Mouse (Mus musculus) kidney, embryonic 14.5 days (tissue): ENCODE data around the gene Drg1. TPM values are rescaled to one million over a fixed set of nuclear protein-coding genes. Genes with fewer than 3 reads are reported as not detected.
"Not testable (repeated sequence)": the region's sequence is repeated elsewhere in the genome, so short reads cannot be mapped to it uniquely, and the experiment has no call there.

Experiments used
- ATAC-seq: fragments of 200-750 bp; cut with Nextera tagmentation; 2 replicates; pipeline ENCODE4 v1.8.0; 2017; ENCODE audit warnings: moderate number of reproducible peaks, mild to moderate bottlenecking, moderate TSS enrichment, moderate library complexity; ENCODE audit not compliant: low FRiP score, low TSS enrichment
- H3K27ac ChIP-seq: fragments of 300-500 bp; sonication (generic); 2 replicates; pipeline ENCODE4 v1.5.1; 2014; ENCODE audit warnings: low read depth, mild to moderate bottlenecking, low read length, moderate library complexity, mixed read lengths
- H3K27me3 ChIP-seq: fragments of 300-500 bp; sonication (generic); 2 replicates; pipeline ENCODE4 v1.6.1; 2014; ENCODE audit warnings: mild to moderate bottlenecking, low read length; ENCODE audit not compliant: control insufficient read depth, insufficient read depth
- H3K36me3 ChIP-seq: fragments of 300-500 bp; sonication (generic); 2 replicates; pipeline ENCODE4 v1.6.1; 2014; ENCODE audit warnings: low read length, mixed read lengths; ENCODE audit not compliant: control insufficient read depth, insufficient read depth
- H3K4me1 ChIP-seq: fragments of 300-500 bp; sonication (generic); 2 replicates; pipeline ENCODE4 v1.6.1; 2014; ENCODE audit warnings: low read length, mixed read lengths; ENCODE audit not compliant: control insufficient read depth, insufficient read depth
- H3K4me2 ChIP-seq: fragments of 300-500 bp; sonication (generic); replicated peaks from 2 replicates; pipeline ENCODE4 v1.6.1; 2014; ENCODE audit warnings: low read depth, mild to moderate bottlenecking, low read length
- H3K4me3 ChIP-seq: fragments of 300-500 bp; sonication (generic); 2 replicates; pipeline ENCODE4 v1.5.1; 2014; ENCODE audit warnings: mild to moderate bottlenecking, low read length
- H3K9ac ChIP-seq: fragments of 300-500 bp; sonication (generic); 2 replicates; pipeline ENCODE4 v1.6.1; 2014; ENCODE audit warnings: low read depth, mild to moderate bottlenecking, low read length, moderate library complexity
- H3K9me3 ChIP-seq: fragments of 300-500 bp; sonication (generic); 2 replicates; pipeline ENCODE4 v1.6.1; 2016; ENCODE audit warnings: low read length; ENCODE audit not compliant: control insufficient read depth
- WGBS: fragments of 180-500 bp; shearing (Covaris S2); extraction: QIAGEN DNeasy Blood & Tissue Kit; methylation state at CpG from one replicate; pipeline ENCODE4 v1.1.7; 2014; 5-methylcytosine and 5-hydroxymethylcytosine counted together
- polyA plus RNA-seq: library from polyadenylated mRNA; unstranded; fragments of >200 nt; fragmentation: Nextera tagmentation; extraction: Ambion mirVana; gene quantifications from 2 replicates; pipeline ENCODE4 v1.2.1, GENCODE M21; 2014

Gene Drg1
- polyA plus RNA-seq, 1 experiment from 2014 or later, result 249 TPM

- H3K27me3 ChIP-seq, result no peaks in the 10 kb centered on the region
- no peaks in the 10 kb centered on the region for H3K9me3 ChIP-seq
- no peak overlapping the region for H3K9ac ChIP-seq
- no peak overlapping the region for H3K27ac ChIP-seq
- 93% methylated on average over 3 of the region's 3 CpGs for WGBS
- no peak overlapping the region for H3K4me3 ChIP-seq
- peaks cover 43% of the 10 kb centered on the region for H3K36me3 ChIP-seq
- ATAC-seq, result no peak
- no peaks in the 10 kb centered on the region for H3K4me1 ChIP-seq
- H3K4me2 ChIP-seq, result no peak overlapping the region
Observed at GRCm38 (mm10) chr11:3205207-3205606, 61.0 kb downstream of the Drg1 start.

DNA sequence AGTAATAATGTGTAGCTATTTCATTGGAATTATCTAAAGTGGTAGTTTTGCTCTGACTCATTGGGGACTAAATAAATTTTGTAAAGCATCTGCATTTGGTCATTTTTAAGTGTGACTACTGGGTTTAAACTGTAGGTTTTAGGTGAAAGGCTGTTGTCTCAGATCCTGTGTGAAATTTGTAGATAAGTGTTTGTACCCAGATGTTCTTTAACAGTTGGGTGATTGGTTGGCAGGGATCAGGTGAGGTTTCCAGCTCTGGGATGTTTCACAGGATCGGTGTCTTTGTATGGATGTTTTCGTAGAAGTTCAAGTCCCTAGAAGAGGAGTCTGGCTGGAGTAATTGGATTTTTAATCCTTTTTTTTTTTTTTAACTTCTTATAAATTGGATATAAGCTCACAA lies 62.4 kb downstream of the Drg1 start:
- Histone ChIP-seq H3K27ac (no peak overlapping the region), H3K4me2 (peak overlapping the region; percentile 16), H3K27me3 (no peaks in the 10 kb centered on the region), H3K9me3 (no peaks in the 10 kb centered on the region), H3K9ac (no peak overlapping the region), H3K4me3 (peak overlapping the region; percentile 35; the same call in 1 of the 2 replicates), H3K4me1 (no peaks in the 10 kb centered on the region), H3K36me3 (peaks cover 31% of the 10 kb centered on the region)
- no peak for ATAC-seq
- 89% methylated on average over 2 of the region's 2 CpGs for WGBS

- Histone ChIP-seq H3K27ac (no peak overlapping the region), H3K4me3 (peak overlapping the region; percentile 35), H3K4me1 (no peaks in the 10 kb centered on the region), H3K36me3 (peaks cover 25% of the 10 kb centered on the region), H3K4me2 (peak overlapping the region; percentile 16), H3K9me3 (no peaks in the 10 kb centered on the region), H3K9ac (peak overlapping the region; percentile 50), H3K27me3 (no peaks in the 10 kb centered on the region)
- peak; percentile 56 for ATAC-seq
- under 1% methylated on average over 31 of the region's 57 CpGs for WGBS
Observed at GRCm38 (mm10) chr11:3202781-3203441, 63.3 kb downstream of the Drg1 start.

DNA sequence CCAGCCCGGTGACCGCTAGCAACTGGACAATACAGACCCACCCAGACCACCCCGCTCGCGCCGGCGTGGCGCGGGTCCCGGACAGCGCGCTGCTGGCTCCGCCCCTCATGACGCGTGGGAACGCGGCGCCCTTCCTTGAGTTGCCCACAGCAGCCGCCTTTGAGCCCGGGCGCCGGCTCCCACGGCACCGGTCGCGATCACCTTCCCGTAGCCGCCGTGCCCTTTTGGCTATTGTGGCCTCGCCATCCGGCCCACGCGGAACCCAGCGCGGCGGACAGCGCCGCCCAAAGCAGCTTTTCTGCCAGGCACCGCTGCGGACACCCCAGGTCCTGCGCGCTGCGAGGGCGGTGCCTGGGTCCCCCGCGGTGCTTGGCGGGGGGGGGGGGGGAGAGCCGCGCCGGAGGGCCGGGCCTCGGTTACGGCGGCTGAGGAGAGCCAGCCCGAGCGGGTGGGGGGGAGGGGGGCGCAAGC lies 63.9 kb downstream of the Drg1 start, which contains the start of gene Eif4enif1:
Gene Eif4enif1, plus strand, starts transcription at position 162 of the 471 bp plus-strand sequence.
- H3K4me1 ChIP-seq, result no peaks in the 10 kb centered on the region
- peaks cover 21% of the 10 kb centered on the region for H3K36me3 ChIP-seq
- peak within 1 kb of the TSS; percentile 50 for H3K9ac ChIP-seq
- peak within 1 kb of the TSS; percentile 16 for H3K4me2 ChIP-seq
- no peaks in the 10 kb centered on the region for H3K27me3 ChIP-seq
- H3K9me3 ChIP-seq, result no peaks in the 10 kb centered on the region
- under 1% methylated on average over 42 of the region's 57 CpGs for WGBS
- peak within 1 kb of the TSS; percentile 35 for H3K4me3 ChIP-seq
- H3K27ac ChIP-seq, result no peak within 1 kb of the TSS
- peak; percentile 82 for ATAC-seq

- H3K9ac ChIP-seq, result peak overlapping the region; percentile 50; the same call in 1 of the 2 replicates
- WGBS, result 8% methylated on average over 16 of the region's 16 CpGs
- H3K27ac ChIP-seq, result no peak overlapping the region
- peak overlapping the region; percentile 35 for H3K4me3 ChIP-seq
- H3K27me3 ChIP-seq, result no peaks in the 10 kb centered on the region
- H3K36me3 ChIP-seq, result peaks cover 14% of the 10 kb centered on the region
- H3K4me1 ChIP-seq, result no peaks in the 10 kb centered on the region
- no peak for ATAC-seq
- peak overlapping the region; percentile 5 for H3K4me2 ChIP-seq
- no peaks in the 10 kb centered on the region for H3K9me3 ChIP-seq
Observed at GRCm38 (mm10) chr11:3201326-3202230, 64.6 kb downstream of the Drg1 start.

GRCm38 (mm10) chr11:3200636-3201035 lies 65.6 kb downstream of the Drg1 start:
- H3K9ac ChIP-seq, H3K36me3 ChIP-seq, H3K4me3 ChIP-seq, H3K27me3 ChIP-seq, H3K27ac ChIP-seq, H3K9me3 ChIP-seq, ATAC-seq, H3K4me2 ChIP-seq, H3K4me1 ChIP-seq: not testable (repeated sequence)
- 95% methylated on average over 6 of the region's 7 CpGs for WGBS

- no peaks in the 10 kb centered on the region for H3K9me3 ChIP-seq
Observed at GRCm38 (mm10) chr11:3193363-3193762, 72.9 kb downstream of the Drg1 start, which contains the start of gene Sfi1. TSS of gene Sfi1 (minus strand) at chr11:3193463.

DNA sequence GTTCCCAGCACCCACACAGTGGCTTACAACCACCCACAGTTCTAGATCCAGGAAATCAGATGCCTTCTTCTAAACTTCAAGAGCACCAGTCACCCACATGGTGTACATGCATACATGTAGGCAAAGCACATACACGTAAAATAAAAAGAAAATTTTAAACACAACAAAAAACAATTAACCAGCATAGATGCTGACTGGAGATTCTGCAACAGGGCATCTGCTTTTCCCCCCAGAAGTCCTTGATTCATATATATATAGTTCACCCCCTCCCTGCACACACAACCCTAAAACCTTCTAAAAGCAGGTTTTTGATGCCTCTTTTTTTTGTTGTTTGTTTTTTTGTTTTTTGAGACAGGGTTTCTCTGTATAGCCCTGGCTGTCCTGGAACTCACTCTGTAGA lies 83.5 kb downstream of the Drg1 start:
- not testable (repeated sequence) for H3K9ac ChIP-seq, ATAC-seq, H3K27me3 ChIP-seq, H3K9me3 ChIP-seq, H3K36me3 ChIP-seq, H3K4me3 ChIP-seq, H3K4me2 ChIP-seq, H3K4me1 ChIP-seq, H3K27ac ChIP-seq
- WGBS, result 93% methylated on average over 1 of the region's 1 CpGs

More at GRCm38 (mm10) chr11:3193363-3193762, 72.9 kb downstream of the Drg1 start, which contains the start of gene Sfi1:
- no peak within 1 kb of the TSS for H3K4me2 ChIP-seq
- no peak for ATAC-seq
- H3K4me3 ChIP-seq, result no peak within 1 kb of the TSS
- H3K4me1 ChIP-seq, result no peaks in the 10 kb centered on the region
- no peaks in the 10 kb centered on the region for H3K36me3 ChIP-seq
- H3K27me3 ChIP-seq, result no peaks in the 10 kb centered on the region
- H3K9ac ChIP-seq, result no peak within 1 kb of the TSS
- 86% methylated on average over 25 of the region's 25 CpGs for WGBS
- no peak within 1 kb of the TSS for H3K27ac ChIP-seq

DNA sequence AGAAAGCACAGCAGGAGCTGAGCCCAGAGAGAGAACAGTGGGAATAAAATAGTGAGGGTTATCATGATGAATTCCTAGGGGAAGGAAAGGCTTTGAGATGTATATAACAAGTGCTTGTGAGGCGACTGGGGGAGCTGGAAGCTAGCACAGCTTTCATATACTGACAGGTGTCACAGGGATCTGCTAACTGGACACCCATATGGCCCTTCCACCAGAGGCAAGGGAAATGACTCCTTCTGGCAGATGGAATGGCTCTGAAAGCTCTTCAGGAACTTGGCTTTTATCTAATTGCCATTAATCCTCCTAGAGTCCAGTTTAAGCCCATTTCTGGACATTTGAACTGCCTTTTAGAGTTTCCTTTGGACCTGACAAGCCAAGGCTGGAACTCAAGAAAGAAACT lies 84.2 kb downstream of the Drg1 start:
- not testable (repeated sequence) for H3K4me2 ChIP-seq, H3K4me3 ChIP-seq, H3K27me3 ChIP-seq, H3K27ac ChIP-seq, ATAC-seq, H3K36me3 ChIP-seq, H3K4me1 ChIP-seq, H3K9me3 ChIP-seq, H3K9ac ChIP-seq
- WGBS, result 50% methylated on average over 1 of the region's 1 CpGs
